Mouse (Mus musculus): ENCODE results near the gene Endov.

The Endov gene

GRCm38 (mm10) chr11:119547183-119547921 is 56.2 kb downstream of the Endov start, which contains the start of gene Nptx1:
Nptx1 (minus strand) TSS chr11:119547753.
- DNase-seq: no peak

- DNase-seq: no peak
These were observed 56.9 kb downstream of the Endov start for GRCm38 (mm10) chr11:119547951-119548591.

- no peak for DNase-seq
These were observed 57.7 kb downstream of the Endov start for GRCm38 (mm10) chr11:119548741-119549370.

- no peak for DNase-seq
These were observed 58.2 kb downstream of the Endov start for GRCm38 (mm10) chr11:119549371-119549811.

GRCm38 (mm10) chr11:119550546-119551335 is 59.6 kb downstream of the Endov start:
- no peak for DNase-seq

GRCm38 (mm10) chr11:119551468-119551867 is 60.3 kb downstream of the Endov start:
- no peak for DNase-seq

GRCm38 (mm10) chr11:119552301-119552700 is 61.2 kb downstream of the Endov start:
- DNase-seq: no peak

GRCm38 (mm10) chr11:119552902-119553802 is 62.0 kb downstream of the Endov start:
- DNase-seq: peak in 1 of 2 experiments; percentile 30

- no peak for DNase-seq
These were observed 63.6 kb downstream of the Endov start for GRCm38 (mm10) chr11:119554706-119555105.

GRCm38 (mm10) chr11:119555170-119555569 is 64.0 kb downstream of the Endov start:
- no peak for DNase-seq

GRCm38 (mm10) chr11:119557940-119558869 is 67.1 kb downstream of the Endov start:
- no peak for DNase-seq

- DNase-seq: no peak
These were observed 67.9 kb downstream of the Endov start for GRCm38 (mm10) chr11:119558870-119559610.

All from B cell, adult 2 months (primary cell).